Mouse (Mus musculus) CH12.LX (cell line): ENCODE data around the gene Rps3a1. TPM values are rescaled to one million over a fixed set of nuclear protein-coding genes. Genes with fewer than 3 reads are reported as not detected.

ENCODE experiments used
- DNase-seq: peaks from one replicate; pipeline ENCODE4 v3.0.0-alpha.2; 2013; ENCODE audit errors: extremely low read depth
- H3K27ac ChIP-seq: 2 replicates; pipeline ENCODE4 v1.5.1; 2012; ENCODE audit warnings: low read depth, mild to moderate bottlenecking, control low read depth, moderate library complexity; ENCODE audit not compliant: insufficient read depth
- H3K27me3 ChIP-seq: replicated peaks from 2 replicates; pipeline ENCODE3; 2012; ENCODE audit warnings: inconsistent platforms
- H3K36me3 ChIP-seq, 2 experiments: replicated peaks in 1 of 2; 2 replicates each; pipeline versions ENCODE3 to v1.6.1; 2012; ENCODE audit warnings: inconsistent platforms in 1 of 2, low read length in 1 of 2, mild to moderate bottlenecking in 1 of 2, mixed read lengths in 1 of 2, moderate library complexity in 1 of 2; ENCODE audit not compliant: control insufficient read depth in 1 of 2, insufficient read depth in 1 of 2
- H3K4me1 ChIP-seq, 2 experiments: 2 replicates each; pipeline ENCODE4 v1.6.1; 2012; ENCODE audit warnings: inconsistent platforms in 1 of 2, moderate library complexity in 1 of 2; ENCODE audit not compliant: insufficient read depth in 2 of 2, control insufficient read depth in 1 of 2
- H3K4me2 ChIP-seq: 2 replicates; pipeline ENCODE4 v1.6.1; 2012; ENCODE audit warnings: low read depth, mild to moderate bottlenecking, control low read depth; ENCODE audit not compliant: poor library complexity, insufficient read depth, severe bottlenecking
- H3K4me3 ChIP-seq, 3 experiments: fragments of 150-350 bp in 1 of 3; sonication (generic) in 1 of 3; replicated peaks in 1 of 3; 2 replicates each; pipeline versions ENCODE3 to v1.5.1; 2011 to 2012; ENCODE audit warnings: low read depth in 2 of 3, low read length in 2 of 3, mild to moderate bottlenecking in 2 of 3, moderate library complexity in 2 of 3, control low read depth in 1 of 3, improper control_type of control experiment in 1 of 3, inconsistent platforms in 1 of 3, mixed read lengths in 1 of 3; ENCODE audit not compliant: poor library complexity in 1 of 3
- H3K79me2 ChIP-seq: replicated peaks from 2 replicates; pipeline ENCODE4 v1.6.1; 2012; ENCODE audit warnings: mild to moderate bottlenecking, moderate library complexity; ENCODE audit not compliant: control insufficient read depth, poor library complexity, insufficient read depth, severe bottlenecking; ENCODE audit errors: extremely low read depth
- H3K9ac ChIP-seq: 2 replicates; pipeline ENCODE4 v1.6.1; 2012; ENCODE audit warnings: low read depth, mild to moderate bottlenecking, control low read depth, moderate library complexity; ENCODE audit not compliant: insufficient read depth
- H3K9me3 ChIP-seq: replicated peaks from 2 replicates; pipeline ENCODE3; 2012; ENCODE audit warnings: low read length, inconsistent platforms, mixed read lengths
- BHLHE40 ChIP-seq: IDR thresholded peaks from 2 replicates; pipeline ENCODE4 v1.6.1; 2011; ENCODE audit warnings: mild to moderate bottlenecking, low read depth, low read length, improper control_type of control experiment
- CHD1 ChIP-seq: IDR thresholded peaks from 2 replicates; pipeline ENCODE4 v1.6.1; 2012; ENCODE audit warnings: low read depth, low read length, improper control_type of control experiment, inconsistent platforms
- CTCF ChIP-seq, 2 experiments: IDR thresholded peaks in 1 of 2; conservative IDR thresholded peaks in 1 of 2; 2 replicates each; pipeline ENCODE4 v1.5.1; 2011 to 2012; ENCODE audit warnings: low read depth in 2 of 2, low read length in 2 of 2, improper control_type of control experiment in 1 of 2, inconsistent platforms in 1 of 2, mild to moderate bottlenecking in 1 of 2, moderate library complexity in 1 of 2
- E2F4 ChIP-seq: IDR thresholded peaks from 2 replicates; pipeline ENCODE4 v1.6.1; 2011; ENCODE audit warnings: low read depth, low read length, improper control_type of control experiment; ENCODE audit not compliant: insufficient replicate concordance
- EP300 ChIP-seq: IDR thresholded peaks from 2 replicates; pipeline ENCODE4 v1.6.1; 2011; ENCODE audit warnings: low read length, improper control_type of control experiment
- GABPA ChIP-seq: IDR thresholded peaks from 2 replicates; pipeline ENCODE4 v1.6.1; 2012; ENCODE audit warnings: low read depth, low read length, improper control_type of control experiment, inconsistent platforms; ENCODE audit not compliant: insufficient replicate concordance
- IRF4 ChIP-seq: IDR thresholded peaks from 2 replicates; pipeline ENCODE4 v1.6.1; 2014; ENCODE audit warnings: low read depth, mild to moderate bottlenecking, inconsistent platforms, low read length, improper control_type of control experiment
- JUND ChIP-seq: conservative IDR thresholded peaks from 2 replicates; pipeline ENCODE4 v1.6.1; 2011; ENCODE audit warnings: low read depth, low read length, improper control_type of control experiment
- KAT2A ChIP-seq: IDR thresholded peaks from 2 replicates; pipeline ENCODE4 v1.6.1; 2012; ENCODE audit warnings: low read length, improper control_type of control experiment, inconsistent platforms; ENCODE audit not compliant: insufficient replicate concordance
- MAFK ChIP-seq: IDR thresholded peaks from 2 replicates; pipeline ENCODE4 v1.6.1; 2011; ENCODE audit warnings: low read length, improper control_type of control experiment; ENCODE audit not compliant: insufficient replicate concordance
- MAZ ChIP-seq: IDR thresholded peaks from 2 replicates; pipeline ENCODE4 v1.6.1; 2012; ENCODE audit warnings: low read depth, mild to moderate bottlenecking, inconsistent platforms, low read length, improper control_type of control experiment, moderate library complexity
- MXI1 ChIP-seq: IDR thresholded peaks from 2 replicates; pipeline ENCODE4 v1.6.1; 2011; ENCODE audit warnings: mild to moderate bottlenecking, low read depth, low read length, improper control_type of control experiment
- MYC ChIP-seq: IDR thresholded peaks from 2 replicates; pipeline ENCODE4 v1.6.1; 2011; ENCODE audit warnings: low read depth, mild to moderate bottlenecking, improper control_type of control experiment, low read length
- NELFE ChIP-seq: IDR thresholded peaks from 2 replicates; pipeline ENCODE4 v1.6.1; 2011; ENCODE audit warnings: low read depth, low read length, improper control_type of control experiment
- NRF1 ChIP-seq: IDR thresholded peaks from 2 replicates; pipeline ENCODE4 v1.6.1; 2014; ENCODE audit warnings: low read depth, mild to moderate bottlenecking, inconsistent platforms, low read length, improper control_type of control experiment, moderate library complexity
- POLR2A ChIP-seq: IDR thresholded peaks from 2 replicates; pipeline ENCODE4 v1.6.1; 2011; ENCODE audit warnings: low read depth, mild to moderate bottlenecking, improper control_type of control experiment, low read length
- RAD21 ChIP-seq: IDR thresholded peaks from 2 replicates; pipeline ENCODE4 v1.6.1; 2011; ENCODE audit warnings: low read depth, mild to moderate bottlenecking, low read length, improper control_type of control experiment, moderate library complexity
- RCOR1 ChIP-seq: conservative IDR thresholded peaks from 2 replicates; pipeline ENCODE4 v1.6.1; 2012; ENCODE audit warnings: low read depth, mild to moderate bottlenecking, inconsistent platforms, low read length, improper control_type of control experiment
- SMC3 ChIP-seq: IDR thresholded peaks from 2 replicates; pipeline ENCODE4 v1.6.1; 2011; ENCODE audit warnings: low read depth, low read length, improper control_type of control experiment
- TBP ChIP-seq: conservative IDR thresholded peaks from 2 replicates; pipeline ENCODE4 v1.6.1; 2011; ENCODE audit warnings: low read depth, low read length, improper control_type of control experiment
- TCF12 ChIP-seq: IDR thresholded peaks from 2 replicates; pipeline ENCODE4 v1.6.1; 2014; ENCODE audit warnings: low read depth, mild to moderate bottlenecking, inconsistent platforms, low read length, improper control_type of control experiment
- ZC3H11A ChIP-seq: IDR thresholded peaks from 2 replicates; pipeline ENCODE4 v1.6.1; 2012; ENCODE audit warnings: low read depth, mild to moderate bottlenecking, inconsistent platforms, low read length, improper control_type of control experiment
- ZKSCAN1 ChIP-seq: IDR thresholded peaks from 2 replicates; pipeline ENCODE4 v1.6.1; 2012; ENCODE audit warnings: low read depth, inconsistent platforms, low read length, improper control_type of control experiment, borderline replicate concordance
- dilution Hi-C: fragments of 300-500 bp; cut with MboI; formaldehyde crosslinking; loops from 2 replicates; pipeline ENCODE4 v1.14.3; 2020; ENCODE audit warnings: low sequenced_read_pairs; ENCODE audit not compliant: extremely low pct_unique_long_range_greater_than_20kb, extremely low pct_ligation_motif_present
- in situ Hi-C: fragments of 300-500 bp; cut with MboI; formaldehyde crosslinking; loops from 3 replicates; pipeline ENCODE4 v1.14.3; 2019; ENCODE audit warnings: low sequenced_read_pairs, low pct_ligation_motif_present, low pct_unique_long_range_greater_than_20kb, mixed read lengths
- polyA plus RNA-seq: library from polyadenylated mRNA; unstranded; fragments of >175 nt; gene quantifications from 2 replicates; pipeline ENCODE4 v1.2.1, GENCODE M21; 2012; ENCODE audit warnings: low read depth; ENCODE audit not compliant: insufficient read length
- total RNA-seq, 2 experiments: library from RNA; depleted of rRNA; stranded (reverse); fragments of 300-350 nt in 1 of 2; fragments of >200 nt in 1 of 2; gene quantifications; 2 replicates each; pipeline ENCODE4 v1.2.3; 2012 to 2014

Rps3a1 gene
- total and polyA plus RNA-seq, 3 experiments: 2,244 to 5,270 (median 3,430) TPM

DNA sequence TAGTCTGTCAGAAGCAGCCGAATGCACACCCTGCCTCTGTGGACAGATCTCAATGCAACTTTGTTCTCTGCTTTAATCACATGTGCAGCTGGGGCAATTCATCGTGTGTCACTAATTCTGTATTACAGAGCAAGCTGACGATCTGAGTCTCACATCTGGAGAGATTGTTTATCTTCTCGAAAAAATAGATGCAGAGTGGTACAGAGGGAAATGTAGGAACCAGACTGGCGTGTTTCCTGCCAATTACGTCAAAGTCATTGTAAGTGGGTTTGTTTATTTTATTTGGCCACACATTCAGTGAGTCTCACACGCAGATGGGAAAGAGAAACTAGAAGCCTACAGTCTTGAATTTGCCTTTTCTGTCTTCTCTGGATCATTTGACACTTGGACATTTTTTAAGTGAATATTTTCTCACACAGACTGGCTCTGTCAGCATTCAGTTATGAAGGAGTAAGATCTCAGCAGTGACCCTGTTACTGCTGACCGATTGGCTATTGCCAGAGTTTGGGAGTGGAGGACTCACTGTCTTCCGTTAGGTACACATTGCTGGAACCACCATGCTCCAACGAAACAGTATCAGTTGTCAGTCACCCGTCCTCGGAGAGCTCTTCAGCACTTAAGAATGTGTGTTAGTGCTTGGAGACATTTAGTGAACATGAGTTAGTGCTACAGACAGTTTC lies 27.7 kb downstream of the Rps3a1 start:
- Histone ChIP-seq H3K79me2 (no peaks in the 10 kb centered on the region), H3K9ac (0 out of 2 replicates have a peak overlapping the region, but pooled peaks have one; percentile 17), H3K9me3 (peaks cover 4% of the 10 kb centered on the region), H3K4me2 (peak overlapping the region; percentile 1; the same call in 1 of the 2 replicates), H3K27me3 (no peaks in the 10 kb centered on the region), H3K27ac (no peak overlapping the region), H3K36me3 (no peaks in the 10 kb centered on the region), H3K4me3 (no peak overlapping the region), H3K4me1 (peaks cover 0 to 6% of the 10 kb centered on the region in 2 experiments; a peak in 3 of 4 replicates)
- TF ChIP-seq E2F4: no peak
- no peak for TF ChIP-seq MYC
- no peak for TF ChIP-seq IRF4
- no peak for TF ChIP-seq EP300
- no peak for TF ChIP-seq JUND
- TF ChIP-seq POLR2A: no peak
- TF ChIP-seq ZC3H11A: no peak
- TF ChIP-seq NRF1: no peak
- TF ChIP-seq CTCF (conservative IDR thresholded peaks at IDR 0.05 in 1 of 2, IDR thresholded peaks at IDR 0.05 in 1 of 2; ENCODE audit: low read depth in 2 of 2, low read length in 2 of 2): no peak
- TF ChIP-seq TCF12: no peak
- TF ChIP-seq RAD21: no peak
- TF ChIP-seq BHLHE40: no peak
- TF ChIP-seq GABPA: no peak
- in situ Hi-C loops (loop anchor here (25.0 kb wide), 1 partner anchor 402 kb away; no protein-coding TSS in a partner anchor), dilution Hi-C loops (no loop called here)
- DNase-seq: no peak

DNA sequence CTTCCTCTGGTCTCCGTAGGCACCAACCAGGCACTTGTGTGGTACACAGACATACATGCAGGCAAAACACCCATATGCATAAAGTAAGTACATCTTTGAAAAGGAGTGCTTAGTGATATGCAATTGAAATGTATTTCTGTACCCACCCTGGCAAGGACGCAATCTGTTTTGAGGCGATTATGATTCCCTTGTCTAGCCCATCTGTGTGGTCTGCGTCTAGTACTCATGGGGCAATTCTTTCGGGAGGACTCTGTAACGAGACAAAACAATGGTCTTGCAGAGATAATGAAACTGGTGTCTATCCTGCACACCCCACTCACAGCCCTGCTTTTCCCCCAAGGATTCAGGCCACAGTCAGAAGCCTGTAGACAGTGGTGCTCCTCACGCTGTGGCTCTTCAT lies 29.7 kb downstream of the Rps3a1 start:
- TF ChIP-seq CHD1: no peak
- TF ChIP-seq POLR2A: no peak
- no peak for TF ChIP-seq IRF4
- TF ChIP-seq KAT2A: no peak
- TF ChIP-seq SMC3: no peak
- no peak for TF ChIP-seq ZC3H11A
- TF ChIP-seq MAZ: no peak
- TF ChIP-seq NRF1: no peak
- no peak for TF ChIP-seq MXI1
- TF ChIP-seq GABPA: no peak
- TF ChIP-seq ZKSCAN1: no peak
- no peak for TF ChIP-seq RCOR1
- TF ChIP-seq CTCF (conservative IDR thresholded peaks at IDR 0.05 in 1 of 2, IDR thresholded peaks at IDR 0.05 in 1 of 2; ENCODE audit: low read depth in 2 of 2, low read length in 2 of 2): no peak
- no peak for TF ChIP-seq NELFE
- no peak for TF ChIP-seq RAD21
- TF ChIP-seq TBP: no peak
- no peak for TF ChIP-seq MYC
- no peak for TF ChIP-seq MAFK
- TF ChIP-seq, all 38 proteins: peak for 0
- Histone ChIP-seq H3K4me1 (peaks cover 0 to 8% of the 10 kb centered on the region in 2 experiments; a peak in 3 of 4 replicates), H3K4me3 (no peak overlapping the region), H3K27me3 (no peaks in the 10 kb centered on the region), H3K27ac (no peak overlapping the region), H3K79me2 (no peaks in the 10 kb centered on the region), H3K36me3 (no peaks in the 10 kb centered on the region), H3K9me3 (peaks cover 4% of the 10 kb centered on the region), H3K9ac (no peak overlapping the region), H3K4me2 (no peak overlapping the region)
- dilution Hi-C loops: no loop called here
- no peak for DNase-seq
- in situ Hi-C loops: loop anchor here (25.0 kb wide), 1 partner anchor 400 kb away; no protein-coding TSS in a partner anchor
